Mouse (Mus musculus): ENCODE data around the gene Slc25a1.

The Slc25a1 gene

GRCm38 (mm10) chr16:17921325-17922162, 6.5 kb downstream of the Slc25a1 start:
- peak; percentile 93 to 98 for DNase-seq (ENCODE audit: low spot score in 2 of 2)

GRCm38 (mm10) chr16:17920586-17920985, 7.4 kb downstream of the Slc25a1 start:
- DNase-seq (ENCODE audit: low spot score in 2 of 2), result no peak

GRCm38 (mm10) chr16:17914307-17915249, 13.4 kb downstream of the Slc25a1 start, which contains the start of gene Gsc2:
Gene Gsc2 (minus strand): TSS chr16:17915059.
- DNase-seq (ENCODE audit: low spot score in 2 of 2), result no peak

GRCm38 (mm10) chr16:17911052-17911595, 16.9 kb downstream of the Slc25a1 start, which contains the start of gene Ess2:
Gene Ess2 (minus strand): TSS chr16:17911348.
- peak; percentile 91 to 97 for DNase-seq (ENCODE audit: low spot score in 2 of 2)

- DNase-seq (ENCODE audit: low spot score in 2 of 2), result no peak
Observed at GRCm38 (mm10) chr16:17898462-17898861, 29.6 kb downstream of the Slc25a1 start, which contains the start of the genes Dgcr2 and Tssk2. Gene Dgcr2 (minus strand): TSS chr16:17898562. Gene Tssk2 (plus strand): TSS chr16:17898637.

- no peak for DNase-seq (ENCODE audit: low spot score in 2 of 2)
Observed at GRCm38 (mm10) chr16:17896091-17896490, 31.9 kb downstream of the Slc25a1 start.

- DNase-seq (ENCODE audit: low spot score in 2 of 2), result no peak
Observed at GRCm38 (mm10) chr16:17893923-17894322, 34.1 kb downstream of the Slc25a1 start, which contains the start of gene Tssk1. Gene Tssk1 (plus strand): TSS chr16:17894223.

GRCm38 (mm10) chr16:17892606-17893005, 35.4 kb downstream of the Slc25a1 start:
- DNase-seq (ENCODE audit: low spot score in 2 of 2), result no peak

- DNase-seq (ENCODE audit: low spot score in 2 of 2), result peak; percentile 97 to 98
Observed at GRCm38 (mm10) chr16:17891567-17891959, 36.5 kb downstream of the Slc25a1 start, which contains the start of gene Gm20518. Gene Gm20518 (minus strand): TSS chr16:17891671.

GRCm38 (mm10) chr16:17890917-17891566, 37.0 kb downstream of the Slc25a1 start:
- peak; percentile 36 to 50 for DNase-seq (ENCODE audit: low spot score in 2 of 2)

- DNase-seq (ENCODE audit: low spot score in 2 of 2), result no peak
Observed at GRCm38 (mm10) chr16:17890342-17890727, 37.7 kb downstream of the Slc25a1 start.

- DNase-seq (ENCODE audit: low spot score in 2 of 2), result no peak
Observed at GRCm38 (mm10) chr16:17889689-17890341, 38.2 kb downstream of the Slc25a1 start.

- DNase-seq (ENCODE audit: low spot score in 2 of 2), result no peak
Observed at GRCm38 (mm10) chr16:17884116-17884515, 43.9 kb downstream of the Slc25a1 start.

- DNase-seq (ENCODE audit: low spot score in 2 of 2), result no peak
Observed at GRCm38 (mm10) chr16:17882196-17882595, 45.8 kb downstream of the Slc25a1 start.

- DNase-seq (ENCODE audit: low spot score in 2 of 2), result peak in 1 of 2 experiments; percentile 38
Observed at GRCm38 (mm10) chr16:17879571-17879970, 48.4 kb downstream of the Slc25a1 start.

- DNase-seq (ENCODE audit: low spot score in 2 of 2), result no peak
Observed at GRCm38 (mm10) chr16:17876096-17876495, 51.9 kb downstream of the Slc25a1 start.

Data from frontal cortex, postnatal 36 days (tissue).